Mouse (Mus musculus) MEL (cell line): ENCODE measurements at regions not wholly inside any gene's neighbourhood (a gene's known extent, or its start where the extent isn't known, plus 50 kb on each side); places are given as distances from the start of the nearest gene placed in this dataset.

Experiments used
- CHD1 ChIP-seq: IDR thresholded peaks from 2 replicates; pipeline ENCODE4 v1.6.1; 2012; ENCODE audit warnings: low read depth, mild to moderate bottlenecking, inconsistent platforms, low read length, improper control_type of control experiment
- CTCF ChIP-seq, 3 experiments: IDR thresholded peaks in 2 of 3; conservative IDR thresholded peaks in 1 of 3; 2 replicates each; pipeline ENCODE4 v1.5.1; 2011 to 2012; ENCODE audit warnings: low read length in 3 of 3, low read depth in 2 of 3, mild to moderate bottlenecking in 2 of 3, improper control_type of control experiment in 1 of 3, inconsistent platforms in 1 of 3, mixed read lengths in 1 of 3, moderate library complexity in 1 of 3; ENCODE audit not compliant: control insufficient read depth in 1 of 3, insufficient read depth in 1 of 3, poor library complexity in 1 of 3, severe bottlenecking in 1 of 3
- MAFK ChIP-seq: IDR thresholded peaks from 2 replicates; pipeline ENCODE4 v1.6.1; 2011; ENCODE audit warnings: low read depth, mild to moderate bottlenecking, low read length, improper control_type of control experiment, borderline replicate concordance
- POLR2A ChIP-seq, 2 experiments: IDR thresholded peaks; 2 replicates each; pipeline ENCODE4 v1.6.1; 2011 to 2012; ENCODE audit warnings: low read length in 2 of 2, mild to moderate bottlenecking in 2 of 2, control low read depth in 1 of 2, improper control_type of control experiment in 1 of 2, low read depth in 1 of 2, moderate library complexity in 1 of 2; ENCODE audit not compliant: control insufficient read depth in 1 of 2, insufficient read depth in 1 of 2, poor library complexity in 1 of 2
- POLR2AphosphoS2 ChIP-seq: IDR thresholded peaks from 2 replicates; pipeline ENCODE4 v1.6.1; 2011; ENCODE audit warnings: low read length, improper control_type of control experiment
- POLR2AphosphoS5 ChIP-seq: IDR thresholded peaks from 2 replicates; pipeline ENCODE4 v1.6.1; 2012; ENCODE audit warnings: low read depth, borderline replicate concordance, mild to moderate bottlenecking, inconsistent platforms, low read length, moderate library complexity, mixed read lengths
- RCOR1 ChIP-seq: IDR thresholded peaks from 2 replicates; pipeline ENCODE4 v1.6.1; 2012; ENCODE audit warnings: low read depth, mild to moderate bottlenecking, inconsistent platforms, low read length, improper control_type of control experiment
- TCF12 ChIP-seq: IDR thresholded peaks from 2 replicates; pipeline ENCODE4 v1.6.1; 2014; ENCODE audit warnings: low read depth, mild to moderate bottlenecking, inconsistent platforms, low read length, improper control_type of control experiment, moderate library complexity
- UBTF ChIP-seq: IDR thresholded peaks from 2 replicates; pipeline ENCODE4 v1.6.1; 2012; ENCODE audit warnings: low read depth, mild to moderate bottlenecking, inconsistent platforms, low read length, improper control_type of control experiment, moderate library complexity, borderline replicate concordance; ENCODE audit not compliant: insufficient read depth
- USF1 ChIP-seq: IDR thresholded peaks from 2 replicates; pipeline ENCODE4 v1.6.1; 2014; ENCODE audit warnings: low read depth, mild to moderate bottlenecking, inconsistent platforms, low read length, improper control_type of control experiment, moderate library complexity
- ZNF384 ChIP-seq: IDR thresholded peaks from 2 replicates; pipeline ENCODE4 v1.6.1; 2012; ENCODE audit warnings: low read depth, mild to moderate bottlenecking, inconsistent platforms, low read length, improper control_type of control experiment

GRCm38 (mm10) chr1:121842381-121843075, 274.7 kb upstream of the Ddx18 start:
- TF ChIP-seq POLR2A (IDR thresholded peaks at IDR 0.05; ENCODE audit: control insufficient read depth in 1 of 2, insufficient read depth in 1 of 2, low read depth in 1 of 2, low read length in 2 of 2, poor library complexity in 1 of 2) (no peak), UBTF (no peak), CHD1 (no peak), USF1 (no peak), POLR2AphosphoS5 (no peak), RCOR1 (no peak), ZNF384 (no peak), TCF12 (no peak), MAFK (no peak), CTCF (IDR thresholded peaks at IDR 0.05 in 2 of 3, conservative IDR thresholded peaks at IDR 0.05 in 1 of 3; ENCODE audit: control insufficient read depth in 1 of 3, insufficient read depth in 1 of 3, low read depth in 2 of 3, low read length in 3 of 3, poor library complexity in 1 of 3, severe bottlenecking in 1 of 3) (no peak), POLR2AphosphoS2 (no peak)
